Mouse (Mus musculus): ENCODE results near the gene Nmnat2. TPM values are rescaled to one million over a fixed set of nuclear protein-coding genes. Genes with fewer than 3 reads are reported as not detected.

Nmnat2 gene
- total RNA-seq, 2 experiments from 2014 or later: 2.1 to 5.1 TPM

DNA sequence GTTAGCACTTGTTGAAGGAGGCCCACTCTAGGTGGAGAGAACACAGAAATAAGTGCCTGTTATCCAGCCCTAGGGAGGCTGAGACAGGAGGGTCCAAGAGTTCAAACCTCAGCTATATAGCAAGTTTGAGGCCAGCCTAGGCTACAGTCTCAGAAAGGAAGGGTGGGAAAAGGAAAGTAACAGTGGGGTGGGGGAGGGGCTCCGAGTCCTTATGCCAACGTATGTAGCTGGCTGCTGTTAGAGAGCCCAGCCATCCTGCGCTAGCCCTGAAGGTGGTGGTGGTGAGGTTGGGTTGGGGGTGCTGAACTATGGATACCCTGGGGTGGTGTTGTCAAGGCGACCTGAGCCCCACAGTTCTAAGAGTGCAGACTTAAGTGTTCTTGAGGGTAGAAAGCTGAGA lies 138.8 kb downstream of the Nmnat2 start:
- DNase-seq: no peak

DNA sequence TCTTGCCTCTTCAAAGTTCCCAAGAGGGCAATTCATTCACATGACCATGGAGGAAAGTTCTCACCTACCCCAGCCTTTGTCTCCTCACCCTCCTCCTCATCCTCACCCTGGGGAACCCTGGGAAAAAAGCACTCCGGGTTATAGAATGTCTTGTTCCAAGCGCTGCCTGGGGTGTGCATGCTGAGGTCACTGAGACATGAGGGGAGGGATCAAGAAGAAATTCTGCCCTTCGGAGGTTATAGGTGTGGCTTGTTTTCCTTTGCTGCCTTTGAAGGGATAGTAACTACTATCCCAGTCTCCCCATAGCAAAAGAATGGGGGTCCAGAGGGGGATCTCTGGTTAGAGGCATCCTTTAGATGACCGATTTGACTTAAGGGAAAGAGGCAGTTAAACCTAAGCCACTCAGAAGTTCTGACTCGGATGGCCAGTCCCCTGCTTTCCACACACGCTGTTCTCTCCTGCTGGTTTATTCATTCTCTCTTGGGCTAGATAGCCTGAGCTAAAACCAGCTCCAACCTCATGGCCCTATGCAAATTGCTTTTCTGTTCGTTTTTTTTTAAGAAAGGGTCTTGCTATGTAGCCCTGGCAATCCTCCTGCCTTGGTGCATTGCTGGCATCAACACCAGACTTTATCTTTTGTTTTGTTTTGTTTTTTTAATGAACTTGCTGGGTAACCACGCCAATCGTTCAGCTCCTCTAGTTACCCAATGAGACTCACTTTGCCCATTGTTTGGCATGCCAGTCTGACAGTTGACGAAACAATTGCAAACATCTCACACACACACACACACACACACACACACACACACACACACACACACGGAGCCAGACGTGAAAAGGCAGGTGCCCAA lies 139.7 kb downstream of the Nmnat2 start:
- no peak for DNase-seq

DNA sequence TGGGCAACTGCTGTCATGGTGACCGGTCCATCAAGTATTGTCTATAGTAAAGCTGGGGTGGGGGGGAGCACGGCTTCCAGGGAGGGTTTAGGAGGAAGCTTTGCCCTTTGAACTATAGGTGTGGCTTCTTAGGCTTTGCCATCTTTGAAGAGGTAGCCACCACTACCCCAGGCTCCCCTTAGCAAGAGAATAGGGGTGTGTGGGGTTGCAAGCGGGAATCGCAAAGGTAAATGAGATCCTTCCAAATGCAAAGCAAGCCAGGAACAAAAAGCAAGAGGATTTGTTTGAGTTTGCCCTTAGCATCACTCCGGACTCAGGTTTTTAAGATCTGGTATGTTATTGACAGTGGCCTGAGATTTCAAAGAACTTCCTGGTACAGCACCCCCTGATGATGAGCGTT lies 140.5 kb downstream of the Nmnat2 start:
- DNase-seq: no peak

DNA sequence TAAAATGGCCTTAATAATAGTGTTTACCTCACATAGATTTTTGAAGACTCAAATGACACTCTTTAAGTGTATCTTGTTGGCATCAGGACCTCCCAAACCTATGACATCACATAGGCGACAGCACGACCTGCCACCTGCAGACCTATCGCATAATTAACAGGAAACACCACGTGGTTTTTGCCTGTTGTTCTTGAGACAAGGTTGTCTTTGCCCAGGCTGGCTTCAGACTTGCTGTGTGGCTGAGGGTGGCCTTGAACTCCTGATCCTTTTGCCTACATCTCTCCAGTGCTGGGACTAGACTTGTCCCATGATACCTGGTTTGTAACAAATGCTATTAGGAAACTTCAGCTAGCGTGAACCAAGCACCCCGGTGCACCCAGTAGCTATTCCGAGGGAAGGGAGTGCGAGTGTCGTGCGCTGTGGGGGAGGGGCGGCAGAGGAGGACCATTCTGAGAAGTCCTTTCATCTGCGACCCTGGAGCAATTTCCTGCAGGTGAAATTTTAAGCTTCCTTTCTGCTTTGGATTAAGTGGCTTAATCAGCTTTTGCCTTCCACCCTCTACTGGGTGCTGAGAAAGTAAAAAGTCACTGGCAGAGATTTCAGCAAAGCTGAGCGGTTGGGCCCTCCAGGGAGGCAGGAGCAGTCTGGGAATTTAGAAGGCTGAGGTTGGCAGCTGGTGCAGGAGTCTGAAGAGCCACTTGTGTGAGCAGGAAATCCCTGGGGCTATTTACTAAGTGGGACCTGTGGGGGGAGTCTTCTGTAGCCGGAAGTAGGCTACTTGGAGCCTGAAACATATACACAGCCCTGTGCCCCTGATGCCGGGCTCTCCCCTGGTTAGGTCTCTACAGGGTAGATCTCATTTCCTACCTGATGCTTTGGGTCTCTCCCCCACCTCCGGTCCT lies 141.3 kb downstream of the Nmnat2 start:
- DNase-seq: peak; percentile 46

DNA sequence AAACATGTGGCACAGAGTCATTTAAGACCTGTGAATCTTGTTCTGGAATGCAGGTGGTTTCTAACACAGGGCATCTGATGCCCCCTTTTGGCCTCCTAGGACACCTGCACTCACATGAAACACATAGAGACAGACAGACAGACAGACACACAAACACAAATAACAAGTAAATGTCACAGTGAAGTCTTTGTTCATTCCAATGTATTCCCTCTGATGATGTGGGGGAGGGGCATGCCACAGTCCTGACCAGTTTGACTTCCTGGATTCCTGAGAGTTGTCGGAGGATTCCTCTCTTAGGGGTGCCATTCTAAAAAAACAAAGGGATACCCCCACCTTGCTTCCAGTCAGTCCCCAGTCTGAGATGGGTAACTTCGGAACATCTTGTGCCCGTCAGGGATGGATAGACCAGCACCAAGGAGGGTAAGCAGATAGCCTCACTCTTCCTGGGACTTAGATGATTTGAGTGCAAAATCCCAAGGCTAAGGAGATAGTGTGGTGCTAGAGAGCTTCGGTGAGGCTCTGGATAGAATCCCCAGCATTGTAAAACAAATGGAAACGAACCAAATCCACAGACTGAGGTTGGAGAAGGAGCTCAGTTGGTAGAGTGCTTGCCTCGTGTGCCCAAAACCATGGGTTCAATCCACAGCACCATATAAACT lies 142.4 kb downstream of the Nmnat2 start:
- DNase-seq: no peak

DNA sequence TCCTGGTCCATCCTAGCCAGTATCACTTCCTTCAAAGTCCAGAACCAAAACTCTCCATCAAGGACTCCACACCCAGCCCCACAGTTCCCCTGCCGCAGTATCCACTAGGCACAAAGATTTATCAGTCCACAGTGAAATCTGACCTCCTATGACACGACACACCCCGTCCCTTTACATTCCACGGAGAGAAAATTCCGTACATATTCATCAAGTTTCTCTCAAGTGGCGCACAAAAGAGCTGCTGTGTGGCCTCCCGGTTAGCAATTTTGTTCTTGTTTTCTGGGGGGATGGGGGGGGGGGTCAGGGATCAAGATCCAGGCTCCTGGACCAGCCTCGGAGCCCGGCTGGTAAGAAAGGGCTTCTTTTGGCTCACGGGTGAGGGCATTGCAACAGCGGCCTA lies 143.8 kb downstream of the Nmnat2 start:
- no peak for DNase-seq

DNA sequence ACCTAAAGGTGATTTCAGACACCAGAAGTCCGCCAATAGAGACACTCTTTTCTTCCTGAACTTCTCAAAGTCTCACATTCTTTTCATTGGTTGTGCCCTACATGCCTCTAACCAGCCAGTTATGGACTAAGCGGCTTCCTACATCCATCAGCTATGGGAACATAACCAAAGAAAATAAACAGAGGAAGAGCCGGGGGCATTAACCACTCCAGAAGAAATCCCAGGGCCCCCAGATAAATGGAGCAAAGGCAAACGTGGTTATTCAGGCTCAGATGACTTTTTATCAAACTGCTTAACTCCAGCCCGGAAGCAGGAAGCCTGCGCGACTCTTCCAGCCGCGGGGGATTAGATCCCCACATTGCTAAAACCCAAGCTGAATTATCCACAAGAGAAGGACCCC lies 146.1 kb downstream of the Nmnat2 start:
- no peak for DNase-seq

DNA sequence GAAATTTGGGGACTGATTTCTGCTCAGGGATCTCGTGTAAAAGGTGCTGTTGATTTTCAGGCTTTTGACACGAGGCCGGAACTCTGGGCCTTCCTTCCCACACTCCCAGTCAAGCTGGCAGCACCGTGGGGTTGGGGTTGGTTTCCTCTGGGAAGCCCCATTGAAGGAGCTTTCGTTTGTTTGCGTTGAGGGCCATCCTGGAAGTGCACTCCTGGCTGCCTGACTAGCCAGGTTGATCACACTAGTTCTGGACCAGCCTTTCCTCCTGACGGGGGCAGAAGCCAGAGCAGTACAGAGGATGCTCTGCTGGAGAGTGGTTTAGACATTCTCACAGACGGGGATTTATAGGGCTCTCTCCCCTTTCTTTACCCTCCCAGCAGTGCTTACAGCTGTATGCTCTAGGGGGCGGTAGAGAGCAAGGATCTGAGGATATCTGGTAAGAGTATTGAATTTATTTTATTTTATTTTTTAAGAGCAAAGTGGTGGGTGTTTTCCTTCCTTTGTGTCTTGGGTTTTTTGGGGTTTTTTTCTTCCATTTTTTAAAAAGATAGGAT lies 146.6 kb downstream of the Nmnat2 start:
- peak; percentile 75 for DNase-seq

DNA sequence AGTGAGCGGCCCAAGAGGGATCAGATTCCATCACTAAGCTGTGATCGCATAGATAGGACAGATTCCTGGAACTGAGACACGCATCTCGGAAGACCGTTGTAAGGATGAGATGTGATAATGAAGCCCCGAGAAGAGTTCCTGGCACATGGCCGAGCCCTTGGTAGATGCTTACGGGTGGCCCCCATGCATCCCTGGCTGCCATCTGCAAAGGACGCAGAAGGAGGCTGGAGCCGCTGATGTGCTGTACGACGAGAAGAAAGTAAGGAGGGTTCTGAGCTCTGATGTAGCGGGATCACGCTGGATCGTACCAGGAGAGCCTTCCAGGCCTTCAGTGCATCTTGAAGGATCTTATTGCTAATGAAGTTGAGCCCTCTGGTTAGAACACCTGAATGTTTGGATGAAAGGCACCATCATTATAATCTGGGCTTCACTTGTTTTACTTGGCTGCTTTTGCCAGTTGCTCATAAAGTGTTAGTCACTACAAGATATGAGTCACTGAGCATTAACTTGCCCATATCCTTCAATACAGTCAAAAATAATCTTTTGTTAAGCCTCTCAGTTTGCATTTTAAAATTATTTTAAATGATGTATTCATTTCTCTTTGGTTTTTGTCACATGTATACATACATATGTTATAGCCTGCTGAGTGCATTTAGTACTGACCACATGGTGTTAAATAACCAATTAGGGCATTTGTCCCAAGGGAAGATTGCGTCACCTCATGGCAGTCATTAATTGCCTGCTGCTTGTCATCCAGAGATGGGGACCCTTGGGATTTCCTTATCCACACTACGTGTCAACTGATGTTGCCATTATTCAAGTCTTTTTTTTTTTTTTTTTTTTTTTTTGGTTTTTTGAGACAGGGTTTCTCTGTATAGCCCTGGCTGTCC lies 147.7 kb downstream of the Nmnat2 start:
- DNase-seq: no peak

DNA sequence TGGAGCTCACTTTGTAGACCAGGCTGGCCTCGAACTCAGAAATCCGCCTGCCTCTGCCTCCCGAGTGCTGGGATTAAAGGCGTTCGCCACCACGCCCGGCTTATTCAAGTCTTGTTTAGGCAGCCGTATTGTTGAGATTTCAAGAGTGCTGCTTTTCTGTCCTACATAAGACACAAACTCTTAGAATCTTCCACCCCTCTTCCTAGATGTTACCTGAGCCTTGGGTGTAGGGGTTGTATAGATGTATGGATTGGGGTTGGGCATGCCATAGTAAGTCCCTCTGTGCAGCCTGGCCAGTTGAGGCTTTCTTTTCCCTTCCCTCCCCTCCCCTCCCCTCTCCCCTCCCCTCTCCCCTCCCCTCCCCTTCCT lies 148.4 kb downstream of the Nmnat2 start:
- no peak for DNase-seq

DNA sequence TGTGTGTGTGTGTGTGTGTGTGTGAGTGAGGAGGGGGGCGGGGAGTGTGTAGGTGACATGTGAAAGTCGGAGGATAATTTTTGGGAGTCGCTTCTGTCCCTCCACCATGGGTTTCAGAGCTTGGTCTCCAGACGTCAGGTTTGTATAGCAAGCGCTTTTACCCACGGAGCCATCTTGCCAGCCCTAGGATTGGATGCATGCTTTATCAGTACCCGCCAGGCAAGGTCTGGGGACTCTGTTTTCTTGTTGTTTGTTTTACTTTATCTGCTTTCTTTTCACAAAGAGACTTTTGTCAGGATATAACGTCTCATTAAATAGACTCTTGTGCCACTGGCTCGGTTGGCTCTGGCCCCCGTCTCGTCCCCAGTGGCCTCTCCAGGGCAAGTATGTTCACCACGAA lies 150.0 kb downstream of the Nmnat2 start:
- DNase-seq: no peak

DNA sequence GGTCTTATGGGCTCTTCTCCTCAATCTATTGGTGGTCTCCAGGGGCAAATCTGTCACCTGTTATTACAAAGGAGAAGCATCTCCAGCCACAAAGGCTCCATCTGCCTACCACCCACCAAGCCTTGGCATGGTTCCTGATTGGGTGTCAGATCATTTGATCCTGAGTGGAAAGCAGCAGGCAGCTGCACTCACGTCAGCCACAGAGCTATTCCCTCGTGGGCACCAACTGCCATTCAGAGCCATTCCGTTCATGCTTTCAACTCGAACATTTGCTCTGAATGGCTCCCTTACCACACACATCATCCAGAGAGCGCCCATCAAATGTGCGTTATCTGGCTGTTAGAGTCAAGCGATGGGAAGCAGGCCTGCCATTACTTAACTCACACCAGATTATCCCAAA lies 153.1 kb downstream of the Nmnat2 start:
- no peak for DNase-seq

DNA sequence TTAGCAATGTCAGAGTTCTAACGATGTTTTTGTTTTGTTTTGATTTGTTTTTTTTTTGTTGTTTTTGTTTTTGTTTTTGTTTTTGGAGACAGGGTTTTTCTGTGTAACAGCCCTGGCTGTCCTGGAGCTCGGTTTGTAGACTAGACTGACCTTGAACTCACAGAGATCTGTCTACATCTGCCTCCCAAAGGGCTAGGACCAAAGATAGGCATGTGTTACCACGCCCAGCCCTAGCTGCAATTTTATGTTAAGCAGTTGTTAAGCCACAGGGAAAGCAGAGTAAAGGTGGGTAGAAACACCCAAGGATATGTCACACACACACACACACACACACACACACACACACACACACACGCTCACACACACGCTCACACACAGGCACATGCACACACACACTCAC lies 154.6 kb downstream of the Nmnat2 start:
- DNase-seq: no peak

DNA sequence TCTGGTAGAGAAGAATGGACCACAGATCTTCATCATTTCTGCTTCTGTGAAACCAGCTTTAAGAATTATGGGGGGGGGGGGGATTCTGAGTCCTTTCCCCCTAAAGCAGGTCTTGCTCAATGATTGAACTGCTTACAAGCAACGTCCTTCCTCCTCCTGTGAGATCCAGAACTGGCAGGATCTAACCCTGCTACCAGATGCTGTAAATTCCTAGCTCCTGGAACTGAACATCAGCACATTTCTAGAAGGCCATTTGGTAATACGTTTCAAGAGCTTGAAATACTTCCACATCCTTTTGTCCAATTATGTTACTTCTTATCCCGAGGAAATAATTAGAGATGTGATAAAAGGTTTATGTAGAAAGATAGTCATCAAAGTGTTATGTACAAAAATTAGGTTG lies 155.0 kb downstream of the Nmnat2 start:
- no peak for DNase-seq

DNA sequence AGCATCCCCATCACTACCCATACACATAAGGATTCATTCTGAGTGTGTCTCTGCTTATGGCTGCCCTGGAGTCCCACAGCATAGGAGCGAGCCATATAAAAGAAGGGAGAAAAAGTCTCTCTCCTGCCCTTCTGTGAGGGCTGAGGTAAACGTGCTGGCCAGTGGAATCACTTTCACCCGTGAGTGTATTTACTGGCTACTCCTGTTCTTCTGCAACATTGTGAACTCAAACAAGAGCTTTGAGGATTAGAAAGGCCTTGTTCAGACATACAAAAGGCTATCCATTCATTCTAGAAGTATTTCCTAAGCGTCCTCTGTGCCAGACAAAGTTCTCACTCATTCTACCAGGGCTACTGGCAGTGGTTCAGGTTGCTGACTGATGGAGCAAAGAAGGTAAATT lies 156.8 kb downstream of the Nmnat2 start:
- no peak for DNase-seq

DNA sequence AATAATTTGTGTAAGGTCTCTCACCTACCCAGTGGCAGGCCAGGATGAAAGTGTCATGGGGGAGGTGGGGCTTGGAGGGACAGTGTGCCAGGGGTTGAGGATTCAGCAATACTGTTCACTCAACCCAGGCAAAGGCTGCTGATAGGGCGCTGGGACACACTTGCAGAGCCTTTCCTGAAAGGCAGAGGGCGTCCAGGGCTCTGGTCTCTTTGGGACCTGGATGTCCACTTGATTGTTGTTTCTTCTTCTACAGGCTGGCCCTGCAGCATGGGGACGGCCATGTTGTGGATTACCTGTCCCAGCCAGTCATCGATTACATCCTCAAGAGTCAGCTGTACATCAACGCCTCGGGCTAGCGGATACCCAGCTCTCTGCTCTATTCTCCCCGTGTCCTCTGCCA lies 160.5 kb downstream of the Nmnat2 start:
- no peak for DNase-seq

DNA sequence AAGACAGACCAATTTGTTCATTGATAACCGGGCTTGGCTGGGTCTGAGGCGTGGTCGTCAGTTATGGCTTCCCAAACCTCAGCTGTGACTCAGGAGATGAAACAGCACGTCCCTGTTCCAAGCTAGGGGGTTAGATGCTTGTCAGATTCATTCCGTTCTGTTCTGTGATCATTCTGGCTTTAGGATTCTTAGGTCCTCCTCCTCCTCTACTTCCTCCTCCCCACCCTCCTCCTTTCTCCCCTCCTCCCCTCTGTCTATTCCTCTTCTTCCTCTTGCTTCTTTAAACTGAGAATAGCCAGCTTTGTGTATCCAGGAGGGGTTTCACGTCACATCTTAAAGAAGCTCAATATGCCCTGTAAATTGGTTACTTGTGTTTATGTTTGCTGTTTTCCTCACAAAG lies 165.8 kb downstream of the Nmnat2 start:
- no peak for DNase-seq

DNA sequence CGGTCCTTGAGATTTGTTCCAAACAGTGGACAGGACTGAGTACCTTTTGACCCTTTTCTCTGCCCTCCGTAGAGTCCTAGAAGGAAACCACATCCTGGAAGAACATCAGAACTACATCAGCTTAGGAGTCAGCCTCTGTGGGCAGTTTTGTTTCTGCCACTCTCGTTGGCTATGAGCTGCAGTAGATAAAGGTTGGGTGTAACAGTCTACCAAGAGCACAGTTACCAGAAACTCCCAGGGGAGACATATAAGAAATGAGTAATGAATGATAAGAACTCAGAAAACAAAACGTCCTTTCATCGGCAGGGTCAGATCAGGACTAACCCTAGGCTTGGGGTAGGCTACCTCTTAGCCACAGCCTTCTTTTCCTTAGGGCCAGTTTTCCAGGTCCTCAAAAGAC lies 166.5 kb downstream of the Nmnat2 start:
- DNase-seq: no peak

DNA sequence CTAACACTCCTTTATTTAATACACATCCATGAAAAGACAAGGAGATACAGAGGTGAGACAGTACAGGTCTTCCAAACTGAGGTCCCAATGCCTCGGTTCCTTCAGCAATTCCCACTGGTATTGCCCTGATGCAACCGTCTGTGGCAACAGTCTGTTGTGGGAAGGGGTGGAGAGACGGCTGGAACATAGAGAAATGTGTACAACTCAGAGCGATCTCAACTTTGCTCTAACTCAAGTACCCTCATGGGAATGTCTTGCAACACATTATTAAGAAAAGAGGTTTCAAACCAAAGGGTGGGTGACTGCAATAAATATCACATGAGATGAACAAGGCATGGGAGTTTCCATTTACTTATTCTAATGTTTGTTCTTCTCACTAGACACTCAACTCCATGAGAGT lies 168.0 kb downstream of the Nmnat2 start:
- DNase-seq: peak; percentile 74

DNA sequence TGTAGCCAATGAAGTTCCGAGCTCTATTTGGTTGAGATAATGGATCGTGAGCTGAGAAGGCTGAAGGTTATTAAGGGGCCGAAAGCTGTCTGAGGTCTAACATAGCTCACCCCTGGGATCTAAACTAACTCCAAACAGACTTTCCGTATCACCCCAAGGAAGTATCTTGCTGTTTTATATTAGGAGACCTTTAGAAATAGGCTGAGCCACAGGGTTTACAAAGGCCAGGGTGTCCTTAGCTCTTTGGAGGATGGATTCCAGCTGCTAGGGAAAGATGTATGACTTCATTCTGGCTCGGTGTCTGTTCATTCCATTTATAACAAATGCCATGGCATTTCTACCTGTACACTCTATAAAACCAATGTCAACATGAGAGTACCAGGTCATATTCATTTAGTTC lies 169.7 kb downstream of the Nmnat2 start:
- no peak for DNase-seq
